Mouse (Mus musculus) telencephalon, adult 2 months (tissue): ENCODE measurements at regions not wholly inside any gene's neighbourhood (a gene's known extent, or its start where the extent isn't known, plus 50 kb on each side); places are given as distances from the start of the nearest gene placed in this dataset.

Experiments used
- DNase-seq: peaks from one replicate; pipeline ENCODE4 v3.0.0-alpha.2; 2011; ENCODE audit warnings: low read depth, low spot score

- no peak for DNase-seq
These were observed 86.8 kb upstream of the Gm15217 start for GRCm38 (mm10) chr14:46292398-46292797.

- DNase-seq: no peak
These were observed 82.9 kb upstream of the Gm15217 start for GRCm38 (mm10) chr14:46296275-46296674.

GRCm38 (mm10) chr14:46300546-46300945 is 78.7 kb upstream of the Gm15217 start:
- DNase-seq: no peak

GRCm38 (mm10) chr14:46302601-46303000 is 76.6 kb upstream of the Gm15217 start:
- DNase-seq: no peak

GRCm38 (mm10) chr14:46305267-46305666 is 73.9 kb upstream of the Gm15217 start:
- DNase-seq: no peak

- DNase-seq: no peak
These were observed 66.2 kb upstream of the Gm15217 start for GRCm38 (mm10) chr14:46313064-46313463.

GRCm38 (mm10) chr14:46316521-46316920 is 62.7 kb upstream of the Gm15217 start:
- DNase-seq: no peak

GRCm38 (mm10) chr14:46317406-46318045 is 61.7 kb upstream of the Gm15217 start:
- no peak for DNase-seq

- DNase-seq: no peak
These were observed 51.1 kb upstream of the Gm15217 start for GRCm38 (mm10) chr14:46328064-46328463.
